Mouse (Mus musculus) CH12.LX (cell line): ENCODE measurements around the gene Pcdh11x.

Experiments
- CHD2 ChIP-seq: IDR thresholded peaks from 2 replicates; pipeline ENCODE4 v1.6.1; 2011; ENCODE audit warnings: low read length, improper control_type of control experiment
- EP300 ChIP-seq: IDR thresholded peaks from 2 replicates; pipeline ENCODE4 v1.6.1; 2011; ENCODE audit warnings: low read length, improper control_type of control experiment
- MAX ChIP-seq: IDR thresholded peaks from 2 replicates; pipeline ENCODE4 v1.6.1; 2011; ENCODE audit warnings: low read length, improper control_type of control experiment
- POLR2A ChIP-seq: IDR thresholded peaks from 2 replicates; pipeline ENCODE4 v1.6.1; 2011; ENCODE audit warnings: low read depth, mild to moderate bottlenecking, improper control_type of control experiment, low read length
- RCOR1 ChIP-seq: conservative IDR thresholded peaks from 2 replicates; pipeline ENCODE4 v1.6.1; 2012; ENCODE audit warnings: low read depth, mild to moderate bottlenecking, inconsistent platforms, low read length, improper control_type of control experiment
- SIN3A ChIP-seq: IDR thresholded peaks from 2 replicates; pipeline ENCODE4 v1.6.1; 2012; ENCODE audit warnings: low read length, improper control_type of control experiment, inconsistent platforms
- USF2 ChIP-seq: conservative IDR thresholded peaks from 2 replicates; pipeline ENCODE4 v1.6.1; 2011; ENCODE audit warnings: low read depth, low read length, improper control_type of control experiment
- ZKSCAN1 ChIP-seq: IDR thresholded peaks from 2 replicates; pipeline ENCODE4 v1.6.1; 2012; ENCODE audit warnings: low read depth, inconsistent platforms, low read length, improper control_type of control experiment, borderline replicate concordance

GRCm38 (mm10) chrX:120466225-120466624, 176.2 kb downstream of the Pcdh11x start:
- TF ChIP-seq EP300 (no peak), ZKSCAN1 (no peak), CHD2 (no peak), USF2 (no peak), POLR2A (no peak), SIN3A (no peak), RCOR1 (no peak), MAX (no peak)
